13 mouse cellular contexts compared by ENCODE assay signal in genomic region chr15:12106430-12106829, GRCm38 (mm10). TPM values are rescaled to one million over a fixed set of nuclear protein-coding genes. Genes with fewer than 3 reads are reported as not detected.
DNase-seq lines count a peak whose midpoint lies in the region; ATAC-seq and TF ChIP-seq lines count a peak whose summit lies in the region.
"Had no signal": no experiment of that assay in that cellular context is flagged by ENCODE, and none has a peak within 500 bp of the region (broad histone marks: within the 10 kb centered on the region; RNA-seq: fewer than 3 reads in every experiment).

No protein-coding gene starts in this region.

- ATAC-seq in erythroblast, adult 5-6 weeks (replicated peaks; ENCODE audit: low FRiP score, poor library complexity, severe bottlenecking) = no peak
- ATAC-seq: liver, postnatal 0 days had no signal

- no peak overlapping the region for H3K4me3 ChIP-seq in layer of hippocampus, adult 2 months
- H3K4me3 ChIP-seq: hindbrain, embryonic 15.5 days; midbrain, embryonic 12.5 days had no signal

- H3K27ac ChIP-seq in layer of hippocampus, adult 2 months = peak overlapping the region; percentile 85
- H3K27ac ChIP-seq: hindbrain, embryonic 15.5 days; midbrain, embryonic 12.5 days had no signal

- DNase-seq in layer of hippocampus, adult 2 months (ENCODE audit: low spot score in 2 of 2) = peak; percentile 58 to 76
- no peak for DNase-seq in layer of hippocampus, postnatal 25 days (ENCODE audit: extremely low spot score in 1 of 2, low spot score in 1 of 2)
- DNase-seq in cerebellum, postnatal 10 days = peak; percentile 77 to 78
- peak; percentile 69 to 82 for DNase-seq in left cerebral cortex, adult 18-20 months (ENCODE audit: low spot score in 2 of 2)
- DNase-seq in right cerebral cortex, postnatal 4 days = peak; percentile 25
- DNase-seq in embryo, embryonic 10.5 days (ENCODE audit: low spot score) = no peak
- no peak for DNase-seq in lung, postnatal 14 days
- DNase-seq: heart, adult 11 months; liver, postnatal 0 days; thymus, postnatal 25 days had no signal

- no peak for TF ChIP-seq CTCF in layer of hippocampus, adult 2 months (conservative IDR thresholded peaks at IDR 0.05)

RNA-seq across cellular contexts. Expression of gene Zfr, which starts 11.2 kb away (rescaled TPM):
- 100 to 1,000 TPM; 357 TPM for total RNA-seq in layer of hippocampus, adult 2 months (2021)
- 100 to 1,000 TPM; 346 to 351 TPM for total RNA-seq in layer of hippocampus, postnatal 25 days (2021)
- total RNA-seq in left cerebral cortex, adult 18-20 months (2021) = 100 to 1,000 TPM; 334 to 364 TPM
- 45.6 and 46.5 TPM in 2 replicates for total RNA-seq in erythroblast, adult 5-6 weeks (2015; ENCODE audit: low replicate concordance)
- total RNA-seq in erythroblast, adult 5-6 weeks (2017; ENCODE audit: low replicate concordance) = 27.8 and 32.2 TPM in 2 replicates

Comparison
In these comparisons a context has a peak if more than half of its experiments do, and no peak if none do; other contexts are left out.
1. DNase-seq: peak in layer of hippocampus, adult 2 months (2 of 2), cerebellum, postnatal 10 days (2 of 2), left cerebral cortex, adult 18-20 months (2 of 2) and right cerebral cortex, postnatal 4 days (single experiment); none in layer of hippocampus, postnatal 25 days (0 of 2), embryo, embryonic 10.5 days (single experiment) and lung, postnatal 14 days (single experiment).
2. RNA of gene Zfr, which starts 11.2 kb away (total RNA-seq): 334 to 364 TPM in left cerebral cortex, adult 18-20 months, 357 TPM in layer of hippocampus, adult 2 months and 346 to 351 TPM in layer of hippocampus, postnatal 25 days; 27.8 to 46.5 TPM in erythroblast, adult 5-6 weeks; every median in the first group is over 4 times any median in the second.